Mouse (Mus musculus) limb, embryonic 10.5 days (tissue): ENCODE results near the gene Tuba1a. TPM values are rescaled to one million over a fixed set of nuclear protein-coding genes. Genes with fewer than 3 reads are reported as not detected.
"Not testable (repeated sequence)": the region's sequence is repeated elsewhere in the genome, so short reads cannot be mapped to it uniquely, and the experiment has no call there.

Source experiments
- DNase-seq: peaks from one replicate; pipeline ENCODE4 v3.0.0-alpha.2; 2017; ENCODE audit warnings: low spot score
- H3K27ac ChIP-seq: fragments of 300-500 bp; sonication (generic); 2 replicates; pipeline ENCODE4 v1.5.1; 2016; ENCODE audit warnings: mild to moderate bottlenecking
- H3K27me3 ChIP-seq: fragments of 300-500 bp; sonication (generic); 2 replicates; pipeline ENCODE4 v1.6.1; 2016; ENCODE audit warnings: low read depth, mild to moderate bottlenecking; ENCODE audit not compliant: poor library complexity, severe bottlenecking
- H3K36me3 ChIP-seq: fragments of 300-500 bp; sonication (generic); 2 replicates; pipeline ENCODE4 v1.6.1; 2016; ENCODE audit warnings: mild to moderate bottlenecking, moderate library complexity
- H3K4me1 ChIP-seq: fragments of 300-500 bp; sonication (generic); 2 replicates; pipeline ENCODE4 v1.6.1; 2016
- H3K4me3 ChIP-seq: fragments of 300-500 bp; sonication (generic); 2 replicates; pipeline ENCODE4 v1.5.1; 2016; ENCODE audit warnings: mild to moderate bottlenecking, moderate library complexity
- H3K9me3 ChIP-seq: fragments of 300-500 bp; sonication (generic); replicated peaks from 2 replicates; pipeline ENCODE4 v1.6.1; 2016; ENCODE audit warnings: mild to moderate bottlenecking
- WGBS: fragments of 180-500 bp; shearing (Covaris S2); methylation state at CpG from one replicate; pipeline ENCODE4 v1.1.7; 2016; 5-methylcytosine and 5-hydroxymethylcytosine counted together
- polyA plus RNA-seq: library from polyadenylated mRNA; unstranded; fragments of >200 nt; fragmentation: Nextera tagmentation; extraction: Ambion mirVana; gene quantifications from 2 replicates; pipeline ENCODE4 v1.2.1, GENCODE M21; 2016

The Tuba1a gene
- polyA plus RNA-seq, 1 experiment from 2014 or later, result 1,475 TPM

DNA sequence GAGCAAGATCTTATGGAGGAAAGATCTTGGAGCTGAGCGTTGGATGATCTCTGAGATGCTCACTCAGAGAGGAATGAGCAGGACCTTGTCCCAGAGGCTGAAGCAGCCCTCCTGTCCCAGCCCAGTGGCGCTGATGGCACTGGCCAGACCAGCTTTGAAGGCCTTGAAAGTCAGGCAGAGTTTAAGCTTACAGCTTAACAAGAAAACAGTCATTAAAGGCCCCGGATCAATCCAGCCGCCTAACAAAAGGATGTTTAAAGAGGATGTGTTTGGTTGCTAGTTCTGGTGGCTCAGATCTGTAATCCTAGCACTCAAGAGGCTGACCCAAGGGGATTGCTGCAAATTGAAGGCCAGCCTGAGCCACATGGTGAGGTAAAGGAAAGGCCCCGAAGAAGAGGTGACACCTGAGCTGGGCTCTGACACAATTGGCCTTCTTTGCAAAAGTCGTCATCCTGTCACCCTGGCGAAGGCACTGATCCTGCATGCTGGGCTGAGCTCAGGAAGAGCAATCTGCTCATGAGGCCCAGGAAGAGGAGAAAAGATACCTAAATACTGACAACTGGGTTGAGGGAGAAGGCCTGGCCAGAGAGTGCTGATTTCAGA is 26.6 kb upstream of the Tuba1a start:
- WGBS, result 43% methylated on average over 7 of the region's 7 CpGs
- Histone ChIP-seq H3K27me3 (no peaks in the 10 kb centered on the region), H3K9me3 (no peaks in the 10 kb centered on the region), H3K4me1 (peaks cover 38% of the 10 kb centered on the region), H3K4me3 (no peak overlapping the region), H3K27ac (no peak overlapping the region), H3K36me3 (no peaks in the 10 kb centered on the region)
- DNase-seq, result no peak

DNA sequence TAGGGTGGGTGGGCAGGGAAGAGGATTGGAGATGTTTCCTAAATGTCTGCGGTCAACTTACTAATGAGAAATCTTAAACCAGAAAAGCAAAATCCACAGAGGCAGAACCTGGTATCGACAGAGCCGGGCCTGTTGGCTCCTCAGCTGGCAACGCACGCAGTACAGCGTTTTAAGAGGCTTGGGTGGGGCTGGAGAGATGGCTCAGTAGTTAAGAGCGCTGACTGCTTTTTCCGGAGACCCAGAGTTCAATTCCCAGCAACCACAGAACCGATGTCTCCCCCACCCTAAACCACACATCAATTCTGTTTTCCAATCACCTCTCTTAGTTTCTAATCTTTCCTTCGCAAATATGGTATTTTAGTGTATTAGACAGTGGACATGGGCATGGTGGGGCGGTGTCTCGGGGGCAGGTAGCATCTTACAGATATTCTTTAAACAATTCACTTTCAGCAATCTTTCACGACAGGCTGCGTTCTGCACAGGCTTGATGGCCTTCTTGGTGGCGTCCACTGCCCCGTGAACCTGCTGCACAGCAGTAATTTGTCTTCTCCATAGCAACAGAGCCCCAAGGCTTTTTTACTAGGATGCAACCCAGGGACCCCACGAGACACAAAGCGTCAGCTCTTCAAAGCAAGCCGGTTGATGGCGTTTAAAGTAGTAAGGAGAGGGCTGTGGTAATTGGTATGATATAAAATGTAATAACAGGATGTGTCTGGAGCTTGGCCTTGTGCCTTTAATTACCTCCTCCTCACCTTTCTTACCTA is 25.1 kb upstream of the Tuba1a start:
- H3K9me3 ChIP-seq, result no peaks in the 10 kb centered on the region
- no peak overlapping the region for H3K4me3 ChIP-seq
- no peak overlapping the region for H3K27ac ChIP-seq
- no peak for DNase-seq
- H3K4me1 ChIP-seq, result peaks cover 27% of the 10 kb centered on the region
- no peaks in the 10 kb centered on the region for H3K27me3 ChIP-seq
- H3K36me3 ChIP-seq, result no peaks in the 10 kb centered on the region
- WGBS, result 58% methylated on average over 20 of the region's 20 CpGs

DNA sequence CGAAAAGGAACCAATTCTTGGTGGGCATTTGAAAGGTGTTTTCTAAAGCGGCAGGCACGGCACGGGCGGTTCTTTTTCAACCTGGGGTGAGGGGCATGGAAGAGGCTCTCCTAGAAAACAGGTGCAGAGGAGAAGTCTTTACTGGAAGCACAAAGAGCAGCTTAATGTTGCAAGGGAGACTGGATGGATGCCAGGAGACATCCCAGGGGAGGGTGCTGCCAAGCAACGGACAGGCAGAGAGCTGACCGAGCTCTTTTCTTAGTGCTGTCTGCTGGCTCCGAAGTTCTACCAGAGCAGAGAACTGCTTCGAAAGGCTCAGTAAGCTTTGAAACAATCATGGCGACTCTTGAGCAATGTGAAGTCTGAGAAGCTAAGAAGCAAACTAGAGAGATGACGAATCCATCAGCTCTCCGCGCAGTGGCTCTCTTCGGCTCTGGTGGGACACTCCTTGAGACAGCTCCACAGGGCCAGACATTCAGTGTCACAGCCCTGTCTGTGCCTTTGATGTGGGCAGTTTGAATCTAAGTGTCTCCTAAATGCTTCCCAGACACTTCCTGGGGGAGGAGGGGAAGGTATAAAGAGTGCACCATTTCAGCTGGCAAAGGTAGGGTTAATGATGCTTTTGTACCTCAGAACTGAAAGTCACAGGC is 24.4 kb upstream of the Tuba1a start:
- H3K36me3 ChIP-seq, result no peaks in the 10 kb centered on the region
- 67% methylated on average over 14 of the region's 14 CpGs for WGBS
- DNase-seq, result no peak
- peaks cover 22% of the 10 kb centered on the region for H3K4me1 ChIP-seq
- H3K9me3 ChIP-seq, result no peaks in the 10 kb centered on the region
- no peaks in the 10 kb centered on the region for H3K27me3 ChIP-seq
- no peak overlapping the region for H3K27ac ChIP-seq
- no peak overlapping the region for H3K4me3 ChIP-seq

DNA sequence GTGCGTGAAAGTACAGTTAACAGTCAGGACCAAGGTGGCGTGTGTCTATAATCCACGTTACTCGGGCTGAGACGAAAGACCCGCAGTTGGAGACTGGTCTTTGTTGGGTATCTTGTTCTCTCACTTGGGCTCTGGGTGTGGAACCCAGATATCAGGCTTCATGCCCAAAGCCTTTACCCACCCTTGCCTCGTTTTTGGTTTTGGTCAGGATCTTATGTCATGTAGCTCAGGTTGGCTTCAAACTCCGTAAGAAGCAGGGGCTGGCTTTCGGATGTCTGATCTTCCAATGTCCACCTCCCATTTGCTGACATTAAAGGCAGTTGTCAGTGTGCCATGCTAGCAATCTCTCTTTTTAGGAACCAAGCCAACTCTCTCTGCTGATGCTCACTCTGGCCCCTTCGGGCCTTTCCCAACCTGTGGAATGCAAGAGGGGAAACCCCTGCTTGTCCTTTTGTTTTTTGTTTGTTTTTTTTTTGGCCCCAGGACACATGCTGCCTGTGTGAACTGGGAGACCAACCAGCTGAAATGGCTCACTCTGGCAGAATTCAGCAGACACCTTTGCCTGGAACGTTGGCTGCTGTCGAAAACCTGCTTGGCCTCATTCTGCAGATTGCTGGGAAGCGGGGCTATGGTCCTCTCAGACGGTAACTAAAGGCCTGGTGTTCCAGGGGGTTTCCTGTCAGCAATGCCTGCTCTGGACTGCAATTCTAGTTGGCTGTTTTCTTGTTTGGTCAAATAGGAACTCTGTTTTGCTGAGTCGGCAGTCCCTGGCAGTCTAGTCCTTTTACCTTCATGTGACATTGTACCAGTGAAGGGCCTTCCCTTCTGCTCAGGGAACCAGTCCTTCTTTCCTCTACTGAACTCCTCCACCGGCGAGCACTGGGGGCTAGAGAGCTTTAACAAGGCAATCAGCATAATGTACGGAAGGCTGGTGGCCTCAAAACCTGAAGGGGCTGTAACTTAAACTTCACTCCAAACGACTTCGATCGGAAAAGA is 23.6 kb upstream of the Tuba1a start:
- H3K36me3 ChIP-seq, result no peaks in the 10 kb centered on the region
- H3K27me3 ChIP-seq, result no peaks in the 10 kb centered on the region
- H3K4me1 ChIP-seq, result peaks cover 22% of the 10 kb centered on the region
- no peak overlapping the region for H3K27ac ChIP-seq
- no peak overlapping the region for H3K4me3 ChIP-seq
- 74% methylated on average over 21 of the region's 21 CpGs for WGBS
- no peak for DNase-seq
- H3K9me3 ChIP-seq, result no peaks in the 10 kb centered on the region

DNA sequence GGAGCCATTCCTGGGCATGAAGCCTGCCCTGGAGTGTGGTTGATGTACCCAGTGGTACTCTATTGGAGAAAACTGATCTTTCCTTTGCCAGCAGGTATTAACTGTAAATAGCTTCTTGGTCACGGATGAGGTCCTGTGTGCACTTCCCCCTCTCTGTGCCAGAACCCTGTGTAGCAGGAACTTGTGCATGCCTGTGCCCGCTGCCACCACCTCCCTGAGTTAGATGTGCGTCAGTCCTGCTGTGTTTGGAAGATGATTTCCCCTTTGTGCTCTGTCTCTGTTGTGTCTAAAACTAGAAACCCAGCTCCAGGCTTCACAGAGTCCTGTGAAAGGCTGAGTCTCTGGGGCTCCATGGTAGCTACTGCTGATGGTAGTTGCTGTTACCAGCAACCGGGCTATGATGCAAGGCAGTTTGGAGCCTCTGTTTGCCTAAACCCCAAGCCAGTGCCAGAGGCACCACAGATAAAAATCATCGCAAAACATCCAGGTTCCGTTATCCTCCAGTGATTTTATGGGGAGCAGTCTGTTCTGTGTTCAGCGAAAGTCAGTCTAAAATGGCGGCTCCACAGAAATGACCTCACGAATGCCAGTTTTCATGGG is 19.6 kb upstream of the Tuba1a start:
- DNase-seq, result no peak
- H3K27ac ChIP-seq, result no peak overlapping the region

DNA sequence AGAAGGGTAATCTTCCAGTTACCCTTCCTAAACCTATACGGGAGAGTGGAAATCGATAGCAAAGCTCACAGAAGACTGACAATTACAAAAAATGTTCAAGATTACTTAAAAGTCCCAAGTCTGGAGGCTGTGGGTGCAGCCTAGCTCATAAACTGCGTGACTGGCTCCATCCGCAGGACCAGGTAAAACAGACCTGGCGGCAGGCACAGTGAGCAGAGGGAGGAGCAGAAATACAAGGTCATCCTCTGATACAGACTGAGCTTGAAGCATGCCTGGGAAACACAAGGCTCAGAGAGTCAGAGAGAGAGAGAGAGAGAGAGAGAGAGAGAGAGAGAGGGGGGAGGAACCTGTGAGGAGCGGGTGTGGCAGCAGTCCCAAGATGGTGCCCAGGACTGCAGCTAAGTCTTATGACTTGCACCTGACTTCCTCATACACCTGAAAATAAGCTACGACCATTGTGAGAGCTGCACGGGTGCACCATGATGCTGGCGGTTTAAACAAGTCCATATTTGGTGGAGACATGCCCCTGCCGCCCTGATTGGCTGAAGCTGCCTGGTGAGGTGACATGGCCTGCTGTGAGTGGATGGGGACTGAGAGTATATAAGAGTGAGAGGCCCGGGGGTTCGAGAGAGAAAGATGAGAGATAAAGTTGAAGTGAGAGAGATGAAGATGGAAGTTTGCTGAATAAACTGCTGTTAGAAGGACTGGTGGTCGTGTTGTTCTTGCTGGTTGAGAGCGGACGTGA is 18.2 kb upstream of the Tuba1a start:
- H3K9me3 ChIP-seq, H3K27me3 ChIP-seq, DNase-seq, H3K27ac ChIP-seq, H3K36me3 ChIP-seq, H3K4me3 ChIP-seq: not testable (repeated sequence)
- 85% methylated on average over 15 of the region's 15 CpGs for whole genome bisulfite sequencing
- H3K4me1 ChIP-seq, result peaks cover 27% of the 10 kb centered on the region

More for the DNA sequence above, 19.6 kb upstream of the Tuba1a start:
- Histone ChIP-seq H3K36me3 (no peaks in the 10 kb centered on the region), H3K27me3 (no peaks in the 10 kb centered on the region), H3K9me3 (no peaks in the 10 kb centered on the region), H3K4me1 (peaks cover 40% of the 10 kb centered on the region), H3K4me3 (no peak overlapping the region)
- WGBS, result 91% methylated on average over 9 of the region's 9 CpGs

DNA sequence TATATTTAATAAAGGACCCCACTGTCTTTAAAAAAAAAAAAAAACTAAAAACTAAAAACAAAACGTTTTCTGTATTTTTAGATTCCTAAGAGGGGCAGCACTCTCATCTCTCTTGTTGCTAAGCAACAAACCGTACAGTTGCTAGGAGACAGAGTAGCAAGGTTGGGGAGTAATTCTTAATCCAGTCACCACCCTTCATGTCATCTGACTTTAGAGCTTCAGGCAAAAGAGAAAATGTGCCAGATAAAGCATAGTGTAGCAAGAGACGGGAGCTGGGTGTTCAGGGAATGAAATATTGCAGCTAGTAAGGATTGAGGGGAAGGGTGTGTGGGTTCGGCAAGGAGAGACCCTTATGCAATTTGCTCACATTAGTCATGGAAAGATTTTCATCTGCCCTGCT is 17.6 kb upstream of the Tuba1a start:
- H3K36me3 ChIP-seq, result no peaks in the 10 kb centered on the region
- H3K27ac ChIP-seq, result no peak overlapping the region
- no peak for DNase-seq
- H3K4me3 ChIP-seq, result no peak overlapping the region
- H3K4me1 ChIP-seq, result peaks cover 27% of the 10 kb centered on the region
- WGBS, result 63% methylated on average over 4 of the region's 4 CpGs
- H3K27me3 ChIP-seq, result no peaks in the 10 kb centered on the region
- H3K9me3 ChIP-seq, result no peaks in the 10 kb centered on the region

DNA sequence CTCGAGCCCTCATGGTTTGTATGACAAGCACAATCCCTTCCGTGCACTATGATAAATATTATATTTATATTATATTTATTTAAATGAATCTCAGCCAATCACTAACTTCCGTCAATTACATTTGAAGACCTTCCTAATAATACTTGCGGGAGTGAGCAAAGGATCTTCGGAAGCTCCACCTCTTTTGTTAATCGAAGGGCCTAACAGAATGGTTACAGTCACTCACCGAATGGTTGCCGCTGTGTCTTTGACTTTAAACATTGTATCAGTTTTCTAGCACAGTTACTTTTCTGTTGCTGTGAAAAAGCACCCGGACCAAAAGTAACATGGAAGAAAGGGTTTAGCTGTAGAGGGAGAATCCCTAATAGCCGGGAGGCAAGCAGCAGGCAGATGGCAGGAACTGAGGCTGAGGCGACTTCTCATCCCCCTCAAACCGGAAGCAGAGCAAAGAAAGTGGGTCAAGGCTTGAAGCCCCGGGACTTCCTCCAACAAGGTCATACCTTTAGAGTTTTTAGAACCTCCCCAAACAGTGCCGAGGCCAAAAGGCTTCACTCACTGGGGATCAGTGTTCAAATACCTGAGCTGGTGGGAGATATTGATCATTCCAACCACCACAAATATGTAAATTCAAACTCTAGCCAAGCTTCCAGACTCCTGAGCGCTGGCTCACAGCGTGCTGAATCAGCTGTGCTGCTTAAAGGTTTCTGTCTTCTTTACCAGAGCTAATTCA is 16.0 kb upstream of the Tuba1a start:
- peak overlapping the region; percentile 5; the same call in 1 of the 2 replicates for H3K4me3 ChIP-seq
- peaks cover 27% of the 10 kb centered on the region for H3K4me1 ChIP-seq
- H3K27ac ChIP-seq, result peak overlapping the region; percentile 86
- WGBS, result 25% methylated on average over 16 of the region's 16 CpGs
- H3K27me3 ChIP-seq, result no peaks in the 10 kb centered on the region
- H3K9me3 ChIP-seq, result no peaks in the 10 kb centered on the region
- no peaks in the 10 kb centered on the region for H3K36me3 ChIP-seq
- no peak for DNase-seq

DNA sequence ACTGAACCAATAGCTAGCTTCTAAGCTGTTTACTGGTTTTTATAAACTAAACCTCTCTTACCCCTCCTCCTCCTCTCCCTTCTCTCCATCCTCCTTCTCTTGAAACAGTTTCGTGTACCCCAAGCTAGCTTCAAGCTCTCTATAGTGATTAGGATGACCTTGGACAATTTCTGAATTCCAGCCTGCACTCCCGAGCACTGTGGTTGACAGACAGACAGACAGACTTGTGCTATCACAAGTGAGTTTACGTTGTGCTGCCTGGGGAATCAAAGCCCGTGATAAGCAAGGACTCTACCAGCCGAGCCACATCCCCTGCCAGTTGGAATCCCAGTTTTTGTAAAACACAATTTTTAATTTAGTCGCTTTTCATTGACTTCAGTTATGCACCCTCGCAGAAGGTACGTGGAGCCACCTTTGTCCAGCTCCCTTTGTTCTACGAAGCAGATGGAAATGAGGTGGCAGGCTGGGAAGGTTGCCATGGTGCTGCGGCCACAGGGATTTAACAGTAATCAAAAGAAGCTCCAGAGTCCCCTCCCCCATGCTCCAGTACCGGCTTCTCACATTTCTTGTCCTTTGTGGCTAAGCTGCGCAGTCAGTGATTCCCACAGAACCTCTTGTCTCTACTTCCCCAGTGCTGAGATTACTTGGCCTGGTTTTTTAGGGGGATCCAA is 15.3 kb upstream of the Tuba1a start:
- Histone ChIP-seq H3K36me3 (no peaks in the 10 kb centered on the region), H3K4me1 (peaks cover 27% of the 10 kb centered on the region), H3K4me3 (0 out of 2 replicates have a peak overlapping the region, but pooled peaks have one; percentile 6), H3K27me3 (no peaks in the 10 kb centered on the region), H3K9me3 (no peaks in the 10 kb centered on the region), H3K27ac (peak overlapping the region; percentile 86)
- 15% methylated on average over 12 of the region's 12 CpGs for WGBS
- DNase-seq, result peak; percentile 76

DNA sequence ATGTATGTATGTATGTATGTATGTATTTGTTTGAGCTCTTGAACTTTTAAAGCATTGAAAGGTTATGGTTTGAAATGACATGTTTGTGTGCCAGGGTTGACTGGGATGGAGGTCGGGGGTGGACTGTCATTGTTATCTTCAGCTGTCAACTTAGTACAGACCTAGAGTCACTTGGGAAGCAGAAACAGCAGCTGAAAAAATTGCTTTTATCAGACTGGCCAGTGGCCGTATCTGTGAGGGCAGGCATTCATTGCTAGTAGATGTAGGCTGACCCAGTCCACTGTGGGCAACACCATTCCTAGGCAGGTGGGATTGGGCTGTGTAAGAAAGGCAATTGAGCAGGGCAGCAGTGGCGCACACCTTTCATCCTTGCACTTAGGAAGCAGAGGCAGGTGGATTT is 6.0 kb upstream of the Tuba1a start:
- H3K4me1 ChIP-seq, result peaks cover 8% of the 10 kb centered on the region
- no peak for DNase-seq
- 81% methylated on average over 3 of the region's 3 CpGs for WGBS
- no peak overlapping the region for H3K27ac ChIP-seq
- H3K36me3 ChIP-seq, result no peaks in the 10 kb centered on the region
- H3K9me3 ChIP-seq, result no peaks in the 10 kb centered on the region
- no peak overlapping the region for H3K4me3 ChIP-seq
- H3K27me3 ChIP-seq, result no peaks in the 10 kb centered on the region

DNA sequence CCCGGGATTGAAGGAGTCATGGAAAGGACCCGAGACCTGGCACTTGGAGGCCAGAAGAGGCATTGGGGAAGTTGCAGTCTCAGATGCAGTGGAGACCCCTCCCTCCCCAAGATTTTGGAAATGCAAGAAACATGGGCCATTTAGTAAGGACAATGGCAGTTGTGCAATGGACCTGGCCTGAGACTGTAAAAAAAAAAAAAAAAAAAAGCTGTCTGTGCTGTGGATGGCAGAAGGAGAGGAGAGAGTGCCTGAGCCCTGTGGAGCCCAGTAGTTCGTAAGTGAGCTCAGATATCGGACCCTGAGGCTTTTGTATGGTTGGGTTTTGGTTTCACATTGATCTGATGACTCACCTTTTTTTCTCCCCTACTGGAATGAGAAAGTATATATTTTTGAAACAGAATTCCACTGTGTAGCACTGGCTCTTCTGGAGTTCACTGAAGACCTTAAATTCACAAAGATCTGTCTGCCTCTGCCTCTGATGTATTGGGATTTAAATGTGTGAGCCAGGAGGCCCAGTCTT is 5.5 kb upstream of the Tuba1a start:
- Histone ChIP-seq H3K36me3 (no peaks in the 10 kb centered on the region), H3K4me3 (no peak overlapping the region), H3K9me3 (no peaks in the 10 kb centered on the region), H3K27me3 (no peaks in the 10 kb centered on the region), H3K4me1 (peaks cover 13% of the 10 kb centered on the region), H3K27ac (no peak overlapping the region)
- DNase-seq, result no peak
- 94% methylated on average over 4 of the region's 4 CpGs for WGBS
